Mouse (Mus musculus): ENCODE measurements around the gene Rnf213. TPM values are rescaled to one million over a fixed set of nuclear protein-coding genes. Genes with fewer than 3 reads are reported as not detected.

Rnf213 gene
- 29.6 and 44.8 TPM in 2 replicates for polyA plus RNA-seq (2012; rRNA removed; ENCODE audit: low replicate concordance)

GRCm38 (mm10) chr11:119392800-119393482 lies at the start of gene Rnf213:
TSS of gene Rnf213 (plus strand) at chr11:119393100.

GRCm38 (mm10) chr11:119355443-119356385 lies 37.2 kb upstream of the Rnf213 start, which contains the start of the genes Sgsh and Slc26a11:
TSS of gene Sgsh (minus strand) at chr11:119355536.
TSS of gene Slc26a11 (plus strand) at chr11:119355557.

GRCm38 (mm10) chr11:119490861-119491689 lies 98.2 kb downstream of the Rnf213 start, which contains the start of gene Endov:
TSS of gene Endov (plus strand) at chr11:119491347.

Other genes starting within 250 kb of the Rnf213 start
- 12.8 and 13.2 TPM in 2 replicates for gene Tbc1d16, start 164.6 kb upstream of the Rnf213 start, polyA plus RNA-seq (2012; rRNA removed; ENCODE audit: low replicate concordance)
- 0.27 and 0.32 TPM in 2 replicates for gene Ccdc40, start 164.5 kb upstream of the Rnf213 start, polyA plus RNA-seq (2012; rRNA removed; ENCODE audit: low replicate concordance)
- gene Gaa, start 125.2 kb upstream of the Rnf213 start, polyA plus RNA-seq (2012; rRNA removed; ENCODE audit: low replicate concordance), result 229 and 234 TPM in 2 replicates
- 69.8 and 80.1 TPM in 2 replicates for gene Eif4a3, start 93.0 kb upstream of the Rnf213 start, polyA plus RNA-seq (2012; rRNA removed; ENCODE audit: low replicate concordance)
- gene Card14, start 85.3 kb upstream of the Rnf213 start, polyA plus RNA-seq (2012; rRNA removed; ENCODE audit: low replicate concordance), result 0.70 and 1.1 TPM in 2 replicates
- gene Sgsh, start 37.6 kb upstream of the Rnf213 start, polyA plus RNA-seq (2012; rRNA removed; ENCODE audit: low replicate concordance), result 42.0 and 76.3 TPM in 2 replicates
- gene Slc26a11, start 37.5 kb upstream of the Rnf213 start, polyA plus RNA-seq (2012; rRNA removed; ENCODE audit: low replicate concordance), result 29.0 and 58.3 TPM in 2 replicates
- 15.4 and 16.5 TPM in 2 replicates for gene Endov, start 98.2 kb downstream of the Rnf213 start, polyA plus RNA-seq (2012; rRNA removed; ENCODE audit: low replicate concordance)
- 0.17 and 0.18 TPM in 2 replicates for gene Nptx1, start 154.7 kb downstream of the Rnf213 start, polyA plus RNA-seq (2012; rRNA removed; ENCODE audit: low replicate concordance)
- gene Rptor, start 209.8 kb downstream of the Rnf213 start, polyA plus RNA-seq (2012; rRNA removed; ENCODE audit: low replicate concordance), result 26.3 and 33.4 TPM in 2 replicates